Mouse (Mus musculus): ENCODE measurements around the gene Abhd2.

DNA sequence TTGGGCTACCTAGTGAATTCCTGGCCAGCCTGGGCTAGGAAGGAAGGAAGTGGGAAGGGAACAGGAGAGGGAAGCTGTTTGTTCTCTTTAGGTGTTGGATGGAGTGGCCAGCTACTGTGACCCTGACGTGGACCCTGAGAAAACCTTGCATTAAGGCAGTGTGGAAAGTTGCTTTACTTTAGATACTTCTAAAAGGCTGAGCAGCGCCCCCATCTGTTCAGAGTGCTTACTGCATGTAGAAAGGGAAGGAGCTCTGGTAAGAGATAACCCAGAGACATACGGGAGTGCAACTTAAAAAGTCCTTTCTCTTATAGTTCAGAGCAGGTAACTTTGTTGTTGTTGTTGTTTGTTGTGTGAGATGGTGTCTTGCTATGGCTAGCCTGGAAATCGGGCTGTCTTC is 72.9 kb downstream of the Abhd2 start:
- no peak for TF ChIP-seq CTCF (IDR thresholded peaks at IDR 0.05; ENCODE audit: borderline replicate concordance, control insufficient read depth, extremely low read depth, insufficient read depth, low read length, poor library complexity)
- TF ChIP-seq POLR2A (IDR thresholded peaks at IDR 0.05; ENCODE audit: control insufficient read depth, extremely low read depth, insufficient read depth, low read length, poor library complexity): no peak

All from thymus, adult 2 months (tissue).